Mouse (Mus musculus): ENCODE measurements at regions not wholly inside any gene's neighbourhood (a gene's known extent, or its start where the extent isn't known, plus 50 kb on each side); places are given as distances from the start of the nearest gene placed in this dataset.

DNA sequence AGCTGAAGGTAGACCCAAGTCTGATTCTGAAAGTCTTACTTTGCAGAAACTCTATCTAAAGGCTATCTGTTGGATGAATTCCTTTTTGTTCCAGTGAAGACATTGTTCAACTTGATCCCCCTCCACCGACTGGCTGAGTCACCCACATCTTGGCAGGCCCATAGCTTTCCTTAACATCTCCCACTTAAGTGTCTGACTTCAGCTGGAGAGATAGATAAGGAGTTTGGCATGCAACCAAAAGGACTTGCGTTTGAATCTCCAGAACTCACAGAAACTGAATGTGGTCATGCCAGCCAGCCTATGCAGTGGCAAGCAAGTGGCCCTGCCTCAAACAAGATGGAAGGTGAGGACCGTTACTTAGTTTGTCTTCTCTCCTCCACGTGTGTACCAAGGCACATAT lies 457.3 kb upstream of the Tbx3 start:
- peaks cover 16% of the 10 kb centered on the region for H3K9me3 ChIP-seq (ENCODE audit: control insufficient read depth, low read length)
- no peaks in the 10 kb centered on the region for H3K36me3 ChIP-seq (ENCODE audit: control insufficient read depth, insufficient read depth, low read length)
- WGBS: 17% methylated on average over 4 of the region's 4 CpGs
- no peak overlapping the region for H3K9ac ChIP-seq (ENCODE audit: low read length)
- no peaks in the 10 kb centered on the region for H3K27me3 ChIP-seq (ENCODE audit: control insufficient read depth, insufficient read depth, low read depth, low read length)
- H3K4me3 ChIP-seq (ENCODE audit: low read length): no peak overlapping the region
- H3K27ac ChIP-seq (ENCODE audit: low read length): no peak overlapping the region
- H3K4me2 ChIP-seq (ENCODE audit: low read depth, low read length): no peak overlapping the region
- H3K4me1 ChIP-seq (replicated peaks; ENCODE audit: control insufficient read depth, insufficient read depth, low read length): 0 out of 2 replicates have a peak, but pooled peaks cover 2% of the 10 kb centered on the region
- peak; percentile 52; the same call in 1 of the 2 replicates for ATAC-seq (ENCODE audit: low read depth)

GRCm38 (mm10) chr5:119213692-119214357 lies 456.6 kb upstream of the Tbx3 start:
- no peak for ATAC-seq (ENCODE audit: low read depth)
- no peak overlapping the region for H3K4me2 ChIP-seq (ENCODE audit: low read depth, low read length)
- H3K9me3 ChIP-seq (ENCODE audit: control insufficient read depth, low read length): peaks cover 16% of the 10 kb centered on the region
- 37% methylated on average over 7 of the region's 7 CpGs for WGBS
- 0 out of 2 replicates have a peak, but pooled peaks cover 2% of the 10 kb centered on the region for H3K4me1 ChIP-seq (replicated peaks; ENCODE audit: control insufficient read depth, insufficient read depth, low read length)
- H3K9ac ChIP-seq (ENCODE audit: low read length): no peak overlapping the region
- no peaks in the 10 kb centered on the region for H3K27me3 ChIP-seq (ENCODE audit: control insufficient read depth, insufficient read depth, low read depth, low read length)
- no peak overlapping the region for H3K27ac ChIP-seq (ENCODE audit: low read length)
- no peak overlapping the region for H3K4me3 ChIP-seq (ENCODE audit: low read length)
- H3K36me3 ChIP-seq (ENCODE audit: control insufficient read depth, insufficient read depth, low read length): no peaks in the 10 kb centered on the region

- Histone ChIP-seq H3K27ac (ENCODE audit: low read length) (no peak overlapping the region), H3K9ac (ENCODE audit: low read length) (no peak overlapping the region), H3K36me3 (ENCODE audit: control insufficient read depth, insufficient read depth, low read length) (no peaks in the 10 kb centered on the region), H3K4me1 (replicated peaks; ENCODE audit: control insufficient read depth, insufficient read depth, low read length) (0 out of 2 replicates have a peak, but pooled peaks cover 2% of the 10 kb centered on the region), H3K27me3 (ENCODE audit: control insufficient read depth, insufficient read depth, low read depth, low read length) (no peaks in the 10 kb centered on the region), H3K4me3 (ENCODE audit: low read length) (no peak overlapping the region), H3K4me2 (ENCODE audit: low read depth, low read length) (no peak overlapping the region), H3K9me3 (ENCODE audit: control insufficient read depth, low read length) (peaks cover 10% of the 10 kb centered on the region; the same call in 1 of the 2 replicates)
- ATAC-seq (ENCODE audit: low read depth): no peak
- 87% methylated on average over 9 of the region's 9 CpGs for WGBS
Measured at GRCm38 (mm10) chr5:119214937-119215336, 455.5 kb upstream of the Tbx3 start.

GRCm38 (mm10) chr5:119215364-119215763 lies 455.1 kb upstream of the Tbx3 start:
- Histone ChIP-seq H3K4me1 (replicated peaks; ENCODE audit: control insufficient read depth, insufficient read depth, low read length) (0 out of 2 replicates have a peak, but pooled peaks cover 2% of the 10 kb centered on the region), H3K9ac (ENCODE audit: low read length) (no peak overlapping the region), H3K27ac (ENCODE audit: low read length) (no peak overlapping the region), H3K9me3 (ENCODE audit: control insufficient read depth, low read length) (peaks cover 6% of the 10 kb centered on the region; the same call in 1 of the 2 replicates), H3K27me3 (ENCODE audit: control insufficient read depth, insufficient read depth, low read depth, low read length) (no peaks in the 10 kb centered on the region), H3K4me2 (ENCODE audit: low read depth, low read length) (no peak overlapping the region), H3K4me3 (ENCODE audit: low read length) (no peak overlapping the region), H3K36me3 (ENCODE audit: control insufficient read depth, insufficient read depth, low read length) (no peaks in the 10 kb centered on the region)
- WGBS: 81% methylated on average over 10 of the region's 10 CpGs
- ATAC-seq (ENCODE audit: low read depth): no peak

DNA sequence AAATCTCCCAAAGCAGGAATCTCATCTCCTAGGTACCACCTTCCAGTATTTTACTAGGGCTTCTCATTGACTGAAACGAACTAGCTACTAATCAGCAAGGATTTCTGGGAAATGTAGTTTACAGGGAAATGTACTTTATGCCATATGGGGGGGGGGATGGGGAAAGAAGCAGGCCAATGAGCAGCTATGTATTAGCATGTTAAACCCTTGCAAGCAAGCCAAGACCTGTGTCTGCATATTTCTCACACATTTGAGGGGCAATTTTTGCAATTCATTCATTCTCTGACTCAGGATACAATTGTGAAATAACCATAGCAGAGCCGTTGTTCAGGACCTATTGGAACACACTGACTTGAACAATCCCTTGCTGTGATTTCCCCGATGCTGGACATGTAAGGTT lies 454.3 kb upstream of the Tbx3 start:
- Histone ChIP-seq H3K4me1 (replicated peaks; ENCODE audit: control insufficient read depth, insufficient read depth, low read length) (0 out of 2 replicates have a peak, but pooled peaks cover 2% of the 10 kb centered on the region), H3K27ac (ENCODE audit: low read length) (no peak overlapping the region), H3K27me3 (ENCODE audit: control insufficient read depth, insufficient read depth, low read depth, low read length) (no peaks in the 10 kb centered on the region), H3K4me3 (ENCODE audit: low read length) (no peak overlapping the region), H3K9me3 (ENCODE audit: control insufficient read depth, low read length) (peaks cover 6% of the 10 kb centered on the region; the same call in 1 of the 2 replicates), H3K4me2 (ENCODE audit: low read depth, low read length) (no peak overlapping the region), H3K9ac (ENCODE audit: low read length) (no peak overlapping the region), H3K36me3 (ENCODE audit: control insufficient read depth, insufficient read depth, low read length) (no peaks in the 10 kb centered on the region)
- 64% methylated on average over 3 of the region's 3 CpGs for WGBS
- no peak for ATAC-seq (ENCODE audit: low read depth)

DNA sequence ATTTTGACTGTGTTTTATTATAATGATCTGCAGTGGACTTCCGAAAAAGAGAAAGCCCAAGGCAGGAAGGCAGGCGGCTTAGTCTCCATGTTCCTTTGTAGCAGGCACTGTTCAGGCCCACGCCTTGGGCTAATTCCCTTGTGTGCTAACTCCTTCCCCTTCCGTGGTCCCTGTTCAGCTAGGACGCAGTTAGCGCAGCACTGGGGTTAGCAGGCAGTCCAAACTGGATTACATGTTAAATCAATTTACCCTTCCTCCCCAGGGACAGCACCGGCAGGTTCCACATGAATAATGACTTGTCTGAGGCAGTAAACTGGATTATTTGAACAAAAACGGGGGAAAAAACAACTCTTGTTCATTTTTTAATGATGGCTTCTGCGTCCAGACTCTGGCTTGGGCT lies 453.4 kb upstream of the Tbx3 start:
- WGBS: 61% methylated on average over 9 of the region's 9 CpGs
- no peak overlapping the region for H3K4me2 ChIP-seq (ENCODE audit: low read depth, low read length)
- 0 out of 2 replicates have a peak, but pooled peaks cover 2% of the 10 kb centered on the region for H3K4me1 ChIP-seq (replicated peaks; ENCODE audit: control insufficient read depth, insufficient read depth, low read length)
- ATAC-seq (ENCODE audit: low read depth): no peak
- H3K9ac ChIP-seq (ENCODE audit: low read length): no peak overlapping the region
- peaks cover 6% of the 10 kb centered on the region; the same call in 1 of the 2 replicates for H3K9me3 ChIP-seq (ENCODE audit: control insufficient read depth, low read length)
- no peaks in the 10 kb centered on the region for H3K36me3 ChIP-seq (ENCODE audit: control insufficient read depth, insufficient read depth, low read length)
- no peaks in the 10 kb centered on the region for H3K27me3 ChIP-seq (ENCODE audit: control insufficient read depth, insufficient read depth, low read depth, low read length)
- no peak overlapping the region for H3K4me3 ChIP-seq (ENCODE audit: low read length)
- no peak overlapping the region for H3K27ac ChIP-seq (ENCODE audit: low read length)

DNA sequence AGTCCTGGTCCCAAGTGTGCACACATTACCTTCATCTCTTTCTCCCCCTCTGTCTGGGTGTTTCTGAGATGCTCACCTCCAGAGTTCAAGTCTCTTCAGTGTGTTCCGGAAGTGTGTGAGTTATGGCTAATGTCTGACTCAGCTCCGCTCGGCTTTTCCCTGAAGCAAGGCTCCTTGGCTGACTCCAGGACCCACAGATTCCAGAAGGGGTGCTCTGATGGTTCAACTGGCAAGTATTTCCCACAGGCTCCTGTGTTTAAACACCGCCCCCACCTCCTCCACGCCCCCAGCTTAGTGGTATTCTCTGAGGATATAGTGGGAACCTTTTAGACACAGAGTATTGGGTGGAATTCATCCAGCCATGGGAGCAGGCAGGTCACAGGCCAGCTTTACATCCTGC lies 441.8 kb upstream of the Tbx3 start:
- no peak for ATAC-seq (ENCODE audit: low read depth)
- Histone ChIP-seq H3K4me3 (ENCODE audit: low read length) (no peak overlapping the region), H3K27ac (ENCODE audit: low read length) (no peak overlapping the region), H3K4me2 (ENCODE audit: low read depth, low read length) (no peak overlapping the region), H3K36me3 (ENCODE audit: control insufficient read depth, insufficient read depth, low read length) (no peaks in the 10 kb centered on the region), H3K9ac (ENCODE audit: low read length) (no peak overlapping the region), H3K9me3 (ENCODE audit: control insufficient read depth, low read length) (no peaks in the 10 kb centered on the region), H3K4me1 (replicated peaks; ENCODE audit: control insufficient read depth, insufficient read depth, low read length) (no peaks in the 10 kb centered on the region), H3K27me3 (ENCODE audit: control insufficient read depth, insufficient read depth, low read depth, low read length) (no peaks in the 10 kb centered on the region)
- 66% methylated on average over 5 of the region's 5 CpGs for WGBS

- no peak overlapping the region for H3K4me2 ChIP-seq (ENCODE audit: low read depth, low read length)
- WGBS: 71% methylated on average over 7 of the region's 7 CpGs
- H3K4me3 ChIP-seq (ENCODE audit: low read length): no peak overlapping the region
- no peaks in the 10 kb centered on the region for H3K4me1 ChIP-seq (replicated peaks; ENCODE audit: control insufficient read depth, insufficient read depth, low read length)
- no peaks in the 10 kb centered on the region for H3K36me3 ChIP-seq (ENCODE audit: control insufficient read depth, insufficient read depth, low read length)
- no peak overlapping the region for H3K9ac ChIP-seq (ENCODE audit: low read length)
- H3K27me3 ChIP-seq (ENCODE audit: control insufficient read depth, insufficient read depth, low read depth, low read length): no peaks in the 10 kb centered on the region
- H3K9me3 ChIP-seq (ENCODE audit: control insufficient read depth, low read length): no peaks in the 10 kb centered on the region
- no peak for ATAC-seq (ENCODE audit: low read depth)
- H3K27ac ChIP-seq (ENCODE audit: low read length): no peak overlapping the region
Measured at GRCm38 (mm10) chr5:119232941-119233340, 437.5 kb upstream of the Tbx3 start.

GRCm38 (mm10) chr5:119235884-119236283 lies 434.6 kb upstream of the Tbx3 start:
- Histone ChIP-seq H3K9me3 (ENCODE audit: control insufficient read depth, low read length) (no peaks in the 10 kb centered on the region), H3K36me3 (ENCODE audit: control insufficient read depth, insufficient read depth, low read length) (no peaks in the 10 kb centered on the region), H3K4me1 (replicated peaks; ENCODE audit: control insufficient read depth, insufficient read depth, low read length) (no peaks in the 10 kb centered on the region), H3K9ac (ENCODE audit: low read length) (no peak overlapping the region), H3K4me2 (ENCODE audit: low read depth, low read length) (no peak overlapping the region), H3K27ac (ENCODE audit: low read length) (no peak overlapping the region), H3K4me3 (ENCODE audit: low read length) (no peak overlapping the region), H3K27me3 (ENCODE audit: control insufficient read depth, insufficient read depth, low read depth, low read length) (no peaks in the 10 kb centered on the region)
- 67% methylated on average over 10 of the region's 10 CpGs for WGBS
- no peak for ATAC-seq (ENCODE audit: low read depth)
